Comparison of ENCODE assay signal across 7 mouse cellular contexts in genomic region chr7:25462033-25462337, GRCm38 (mm10). TPM values are rescaled to one million over a fixed set of nuclear protein-coding genes. Genes with fewer than 3 reads are reported as not detected.
"Had no signal": no experiment of that assay in that cellular context is flagged by ENCODE, and none has a peak within 500 bp of the region (broad histone marks: within the 10 kb centered on the region; RNA-seq: fewer than 3 reads in every experiment).

No protein-coding gene starts in this region.

RNA-seq across cellular contexts. Expression of gene Cxcl17, which starts 49.3 kb away (rescaled TPM):
- polyA plus RNA-seq: frontal cortex, adult 2 months; heart, embryonic 11.5 days; hindbrain, embryonic 11.5 days; inflammation-experienced regulatory T-cells, adult 6 months; intestine, embryonic 15.5 days; limb, embryonic 14.5 days; liver, embryonic 12.5 days had no signal
